Mouse (Mus musculus) C2C12 (cell line): ENCODE results near the gene Tbc1d22a.

ENCODE experiments used
- CTCF ChIP-seq: IDR thresholded peaks from one replicate; pipeline ENCODE4 v1.5.1; 2011; ENCODE audit not compliant: control insufficient read depth, insufficient read depth, insufficient read length
- MAX ChIP-seq: IDR thresholded peaks from one replicate; pipeline ENCODE4 v1.6.1; 2011; ENCODE audit warnings: mild to moderate bottlenecking, control low read depth

DNA sequence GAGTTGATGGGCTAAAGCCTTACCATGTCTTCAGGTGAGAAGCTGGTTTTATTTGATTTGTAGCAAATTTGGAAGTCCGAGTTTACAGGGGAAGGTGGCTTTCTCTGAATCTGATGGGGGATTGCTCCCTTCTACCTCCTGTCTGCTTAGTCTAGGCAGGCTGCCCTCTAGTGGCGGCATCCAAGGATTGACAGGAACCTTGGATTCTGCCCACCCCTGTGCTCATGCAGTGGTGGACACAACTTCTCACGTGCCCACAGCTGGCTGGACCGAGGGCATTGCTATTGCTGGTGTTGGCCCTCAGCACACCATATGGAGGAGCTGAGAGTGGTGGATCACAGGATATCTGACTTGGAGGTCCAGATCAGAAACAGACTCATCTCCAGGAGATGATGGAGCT, 22.0 kb downstream of the Tbc1d22a start:
- no peak for TF ChIP-seq MAX
- peak; percentile 61 for TF ChIP-seq CTCF
